Mouse (Mus musculus): ENCODE measurements around the gene Areg. TPM values are rescaled to one million over a fixed set of nuclear protein-coding genes. Genes with fewer than 3 reads are reported as not detected.

The Areg gene
- polyA plus RNA-seq, 1 experiment from 2014 or later: 1.8 TPM

GRCm38 (mm10) chr5:91194572-91194971, 55.2 kb downstream of the Areg start:
- Histone ChIP-seq H3K4me1 (replicated peaks) (no peaks in the 10 kb centered on the region), H3K4me3 (no peak overlapping the region), H3K4me2 (no peak overlapping the region), H3K9me3 (no peaks in the 10 kb centered on the region), H3K27ac (replicated peaks) (no peak overlapping the region), H3K9ac (no peak overlapping the region), H3K36me3 (no peaks in the 10 kb centered on the region), H3K27me3 (no peaks in the 10 kb centered on the region)
- no peak for ATAC-seq (ENCODE audit: low read depth)
- WGBS: 79% methylated on average over 3 of the region's 3 CpGs

Other genes with a start within 250 kb of the Areg start
- gene Cxcl1, start 248.4 kb upstream of the Areg start, polyA plus RNA-seq (2015; fragmentation: Nextera tagmentation; extraction: Ambion mirVana): not detected in 2 replicates
- not detected in 2 replicates for gene Cxcl2, start 235.7 kb upstream of the Areg start, polyA plus RNA-seq (2015; fragmentation: Nextera tagmentation; extraction: Ambion mirVana)
- 97.4 and 98.2 TPM in 2 replicates for gene Mthfd2l, start 208.5 kb upstream of the Areg start, polyA plus RNA-seq (2015; fragmentation: Nextera tagmentation; extraction: Ambion mirVana)
- gene Epgn, start 112.1 kb upstream of the Areg start, polyA plus RNA-seq (2015; fragmentation: Nextera tagmentation; extraction: Ambion mirVana): 0.14 and 0.25 TPM in 2 replicates
- not detected in 2 replicates for gene Ereg, start 65.0 kb upstream of the Areg start, polyA plus RNA-seq (2015; fragmentation: Nextera tagmentation; extraction: Ambion mirVana)

All from neural tube, embryonic 13.5 days (tissue).